Mouse (Mus musculus) cortical plate, adult 2 months (tissue): ENCODE results near the gene Ppcs. TPM values are rescaled to one million over a fixed set of nuclear protein-coding genes. Genes with fewer than 3 reads are reported as not detected.
A peak's percentile ranks its signal among the peaks of the same experiment; 100 is the strongest.

Experiments
- H3K27ac ChIP-seq: fragments of 200-500 bp; 2 replicates; pipeline ENCODE4 v1.5.1; 2012; ENCODE audit warnings: low read length, control low read depth, inconsistent platforms; ENCODE audit not compliant: insufficient read depth
- H3K4me1 ChIP-seq: fragments of 200-500 bp; 2 replicates; pipeline ENCODE4 v1.6.1; 2011; ENCODE audit warnings: low read length; ENCODE audit not compliant: control insufficient read depth, insufficient read depth
- H3K4me3 ChIP-seq: fragments of 200-500 bp; 2 replicates; pipeline ENCODE4 v1.5.1; 2011; ENCODE audit warnings: mild to moderate bottlenecking, low read length, control low read depth; ENCODE audit not compliant: insufficient read depth
- CTCF ChIP-seq: fragments of 200-500 bp; IDR thresholded peaks from 2 replicates; pipeline ENCODE4 v1.5.1; 2011; ENCODE audit warnings: mild to moderate bottlenecking, control low read depth, low read length; ENCODE audit not compliant: insufficient read depth; ENCODE audit errors: extremely low read depth
- POLR2A ChIP-seq: fragments of 200-500 bp; IDR thresholded peaks from 2 replicates; pipeline ENCODE4 v1.6.1; 2011; ENCODE audit warnings: mild to moderate bottlenecking, low read length, control low read depth; ENCODE audit not compliant: insufficient read depth; ENCODE audit errors: extremely low read depth
- polyA plus RNA-seq: library from polyadenylated mRNA; depleted of rRNA; stranded (reverse); fragments of >200 nt; gene quantifications from 2 replicates; pipeline ENCODE4 v1.2.3, GENCODE M21; 2012; rRNA removed

The Ppcs gene
- polyA plus RNA-seq = 9.6 and 10.2 TPM in 2 replicates

DNA sequence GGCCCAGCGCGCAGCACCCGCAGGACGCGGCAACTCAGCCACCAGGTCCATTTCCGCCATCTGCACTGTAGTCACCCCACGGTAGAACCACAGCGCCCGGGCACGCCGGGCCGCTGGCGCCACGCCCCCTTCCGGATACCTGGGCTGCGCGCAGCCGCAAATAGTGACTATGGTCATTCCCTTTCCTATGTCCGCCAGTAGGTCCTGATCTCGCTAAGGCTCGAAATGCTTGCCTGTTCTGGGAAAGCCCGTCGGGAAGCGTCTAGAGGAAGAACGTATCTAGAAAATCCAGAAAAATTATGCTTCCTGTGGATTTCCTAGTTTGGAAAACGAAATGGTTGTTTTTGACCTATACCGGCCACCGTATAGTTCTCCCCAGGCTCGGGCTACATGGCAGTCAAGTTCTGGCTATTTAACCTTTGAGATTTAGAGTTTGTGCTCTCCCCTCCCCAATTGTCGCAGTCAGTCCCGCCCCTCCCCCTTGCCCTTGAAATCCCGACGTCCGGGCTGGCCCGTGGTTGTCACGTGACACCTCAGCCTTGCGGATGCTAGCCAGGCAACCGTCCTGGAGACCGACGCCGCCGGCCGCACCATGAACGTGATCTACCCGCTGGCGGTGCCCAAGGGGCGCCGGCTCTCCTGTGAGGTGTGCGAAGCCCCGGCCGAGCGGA lies at the start of gene Ppcs, which contains the start of gene Zmynd12:
Gene Ppcs (minus strand): TSS at position 127 of the 671 bp plus-strand sequence.
Gene Zmynd12 (plus strand): TSS at position 521 of the 671 bp plus-strand sequence.
- TF ChIP-seq POLR2A (peak; percentile 57; the same call in 1 of the 2 replicates), CTCF (no peak)
- Histone ChIP-seq H3K4me1 (no peaks in the 10 kb centered on the region), H3K4me3 (peak within 1 kb of the TSS; percentile 51), H3K27ac (peak within 1 kb of the TSS; percentile 72)

DNA sequence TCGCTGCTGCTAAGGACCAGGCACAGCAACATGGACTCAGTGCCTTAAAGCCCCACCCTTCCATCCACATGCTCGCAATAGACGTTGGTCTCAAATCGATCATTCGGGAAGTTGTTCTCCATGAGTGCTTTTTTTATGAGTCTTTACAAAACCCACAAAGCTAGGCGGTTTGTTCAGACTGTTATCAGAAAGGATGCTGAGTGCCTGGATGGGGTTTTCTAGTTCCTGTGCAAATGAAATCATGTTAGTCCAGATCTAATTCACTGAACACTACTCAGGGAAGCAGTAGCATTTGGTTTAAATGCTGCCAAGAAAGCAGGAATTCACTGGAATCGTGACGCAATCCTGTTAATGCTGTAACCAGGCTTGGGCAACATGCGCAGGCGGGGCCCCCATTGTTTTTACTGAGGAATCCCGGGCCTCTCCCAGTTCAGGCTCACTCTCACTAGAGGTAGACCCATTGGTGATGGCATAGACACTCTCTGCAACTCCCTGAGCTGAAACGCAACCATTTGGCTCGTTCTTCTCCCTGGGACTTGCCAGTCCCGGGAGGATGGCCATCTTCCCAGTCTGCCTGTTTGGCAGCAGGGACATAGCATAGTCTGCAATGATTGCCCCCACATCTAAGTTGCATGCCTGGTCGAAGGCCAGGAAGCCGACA lies 45.6 kb upstream of the Ppcs start:
- TF ChIP-seq POLR2A (no peak), CTCF (no peak)
- H3K27ac ChIP-seq = no peak overlapping the region
- no peak overlapping the region for H3K4me3 ChIP-seq
- H3K4me1 ChIP-seq = peaks cover 6% of the 10 kb centered on the region

DNA sequence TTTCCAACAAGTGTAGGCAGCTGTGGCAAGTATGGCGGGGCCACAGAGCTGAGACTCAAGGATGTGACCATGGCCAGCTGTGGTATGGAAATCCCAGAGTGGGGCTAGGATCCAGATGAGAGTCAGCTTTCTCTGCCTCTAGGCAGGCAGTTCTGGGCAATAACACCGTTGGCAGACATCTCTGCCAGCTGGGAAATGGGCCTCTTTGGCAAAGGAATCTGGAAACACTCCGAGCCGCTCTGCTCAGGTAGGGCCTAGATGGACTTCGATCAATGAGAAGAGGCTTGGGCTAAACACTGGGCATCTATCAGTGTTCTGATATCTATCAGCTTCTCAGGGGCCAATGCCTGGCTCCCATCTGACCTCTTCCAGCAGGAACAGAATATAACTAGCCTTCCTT lies 43.6 kb upstream of the Ppcs start:
- TF ChIP-seq POLR2A (no peak), CTCF (no peak)
- peaks cover 7% of the 10 kb centered on the region for H3K4me1 ChIP-seq
- H3K27ac ChIP-seq = no peak overlapping the region
- H3K4me3 ChIP-seq = no peak overlapping the region

DNA sequence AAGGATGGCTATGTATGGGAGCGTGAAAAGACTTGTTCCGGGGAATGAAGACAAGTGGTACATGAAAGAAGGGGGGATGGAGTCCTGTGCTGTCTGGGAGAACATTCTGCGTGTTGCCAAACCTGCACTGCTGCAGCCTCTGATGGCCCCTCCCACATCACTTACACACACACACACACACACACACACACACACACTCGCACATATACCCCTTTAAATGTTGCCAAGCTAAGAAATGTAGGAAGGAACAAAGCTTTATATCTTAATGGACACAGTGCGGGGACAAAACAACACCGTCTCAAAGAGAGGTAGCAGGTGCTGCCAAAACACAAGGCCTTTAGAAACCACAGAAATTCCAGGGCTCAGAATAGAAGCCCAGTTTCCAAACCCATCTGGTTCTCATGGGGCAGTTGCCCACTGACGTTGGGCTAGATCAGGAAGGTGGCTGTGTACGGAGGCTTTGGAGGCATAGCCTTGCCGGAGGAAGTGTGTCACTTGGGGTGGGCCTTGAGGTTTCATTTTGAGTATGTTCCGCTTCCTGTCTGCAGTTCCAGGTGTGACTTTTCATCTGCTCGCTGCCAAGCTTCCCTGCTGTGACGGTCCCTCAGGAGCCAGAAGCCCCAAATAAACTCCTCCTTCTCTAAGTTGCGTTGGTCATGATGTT lies 41.7 kb upstream of the Ppcs start:
- TF ChIP-seq CTCF = no peak
- TF ChIP-seq POLR2A = no peak
- no peak overlapping the region for H3K4me3 ChIP-seq
- no peak overlapping the region for H3K27ac ChIP-seq
- peaks cover 9% of the 10 kb centered on the region for H3K4me1 ChIP-seq

DNA sequence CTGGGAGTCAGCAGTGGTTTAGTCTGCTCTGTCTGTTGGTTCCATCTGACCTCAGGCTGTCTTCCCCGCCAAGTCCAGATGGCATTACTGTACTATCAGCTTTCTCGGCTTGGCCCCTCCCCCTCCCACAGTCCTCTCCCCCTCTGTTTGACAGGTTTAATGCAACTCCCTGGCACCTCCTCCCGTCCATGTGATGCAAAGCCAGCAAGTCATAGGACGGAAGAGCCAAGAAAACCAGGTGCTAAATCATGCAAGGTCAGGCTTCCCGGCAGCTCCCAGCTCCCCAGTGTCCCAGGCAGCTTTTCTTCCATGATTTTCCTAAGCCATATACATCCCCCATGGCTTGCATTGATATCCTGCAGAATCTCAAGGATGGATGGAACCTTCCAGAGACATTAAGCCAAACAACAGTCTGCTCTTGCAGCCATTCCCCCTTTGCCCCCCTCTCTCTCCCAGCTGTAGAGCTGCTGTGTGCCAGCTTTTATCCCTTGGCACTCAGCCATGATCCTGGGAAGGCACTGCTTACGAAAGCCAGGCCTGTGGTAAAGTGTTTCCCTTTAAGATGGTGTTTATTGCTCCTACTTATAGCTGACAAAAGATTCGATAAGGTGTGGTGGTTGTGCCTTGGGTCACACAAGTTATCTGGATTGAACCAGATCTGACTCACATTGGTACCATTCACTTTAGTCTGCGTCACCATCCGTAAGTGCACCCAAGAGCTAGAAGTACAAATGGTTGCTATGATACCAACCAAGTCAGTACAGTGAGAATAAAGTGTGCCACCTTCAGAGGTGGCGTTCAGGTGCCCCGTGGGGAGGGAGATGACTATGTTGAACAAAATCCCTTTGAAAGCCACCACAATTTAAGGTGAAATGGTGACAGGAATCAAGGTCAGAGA lies 40.9 kb upstream of the Ppcs start:
- Histone ChIP-seq H3K4me1 (peaks cover 9% of the 10 kb centered on the region), H3K27ac (no peak overlapping the region; the same call in 1 of the 2 replicates), H3K4me3 (no peak overlapping the region)
- TF ChIP-seq CTCF = no peak
- no peak for TF ChIP-seq POLR2A

DNA sequence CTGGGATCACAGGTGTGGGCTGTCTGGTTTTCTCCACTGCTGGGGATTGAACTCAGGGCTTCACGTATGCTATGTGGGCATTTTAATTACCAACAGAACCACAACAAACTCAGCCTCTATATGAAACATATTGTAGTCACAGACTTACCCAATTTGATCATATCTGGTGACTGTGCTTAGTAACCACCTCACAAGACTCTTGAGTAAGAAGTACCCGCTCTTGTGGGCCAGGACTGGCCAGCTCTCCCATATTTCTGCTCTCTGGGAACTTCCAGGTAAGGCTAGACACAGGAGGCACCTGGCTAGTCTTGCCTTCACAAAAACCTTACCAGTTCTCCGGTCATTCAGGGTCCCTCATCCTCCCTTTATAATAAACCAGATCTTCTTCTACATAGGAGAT lies 40.2 kb upstream of the Ppcs start:
- no peak for TF ChIP-seq POLR2A
- no peak for TF ChIP-seq CTCF
- H3K4me1 ChIP-seq = peaks cover 9% of the 10 kb centered on the region
- no peak overlapping the region for H3K27ac ChIP-seq
- H3K4me3 ChIP-seq = no peak overlapping the region

DNA sequence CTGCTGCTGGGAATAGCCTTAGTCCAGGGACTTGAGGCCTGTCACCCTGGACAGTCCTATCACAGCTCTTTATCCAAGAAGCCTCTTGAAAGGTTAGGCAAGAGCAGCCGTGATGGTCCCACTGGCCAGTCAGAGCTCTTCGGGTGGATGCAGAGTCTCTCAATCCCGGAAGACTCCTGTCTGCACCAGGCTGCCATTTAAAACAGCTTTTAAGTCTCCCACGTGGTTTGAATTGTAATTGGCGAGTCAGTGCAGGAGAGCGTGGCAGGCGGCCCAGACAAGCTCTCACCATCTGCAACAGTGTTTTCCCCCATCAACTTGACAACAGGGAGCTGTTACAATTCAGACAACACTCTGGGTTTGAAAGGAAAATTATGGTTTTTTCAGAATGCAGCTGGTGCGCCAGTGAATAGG lies 38.5 kb upstream of the Ppcs start:
- Histone ChIP-seq H3K27ac (no peak overlapping the region), H3K4me1 (peaks cover 9% of the 10 kb centered on the region), H3K4me3 (no peak overlapping the region)
- TF ChIP-seq POLR2A = no peak
- no peak for TF ChIP-seq CTCF

DNA sequence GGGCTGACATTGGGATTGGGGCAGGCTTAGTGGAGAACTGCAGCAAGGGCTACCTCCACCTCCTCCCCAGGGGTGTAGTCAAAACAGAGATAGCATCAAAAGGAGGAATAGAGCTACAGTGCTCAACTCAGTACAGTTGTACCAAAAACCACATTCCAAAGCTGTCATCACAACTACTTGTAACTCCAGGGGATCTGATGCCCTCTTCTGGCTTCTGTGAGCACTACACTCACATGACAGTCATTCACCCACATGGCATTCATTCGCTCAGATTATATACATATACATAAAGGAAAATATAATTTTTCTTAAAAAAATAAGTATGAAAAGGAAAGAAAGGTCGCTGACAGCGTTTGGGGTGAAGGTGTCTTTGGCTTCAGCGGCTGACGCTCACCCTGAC lies 38.1 kb upstream of the Ppcs start:
- no peak overlapping the region for H3K4me3 ChIP-seq
- peaks cover 9% of the 10 kb centered on the region for H3K4me1 ChIP-seq
- TF ChIP-seq CTCF = peak; percentile 22; the same call in 1 of the 2 replicates
- no peak for TF ChIP-seq POLR2A
- no peak overlapping the region for H3K27ac ChIP-seq

DNA sequence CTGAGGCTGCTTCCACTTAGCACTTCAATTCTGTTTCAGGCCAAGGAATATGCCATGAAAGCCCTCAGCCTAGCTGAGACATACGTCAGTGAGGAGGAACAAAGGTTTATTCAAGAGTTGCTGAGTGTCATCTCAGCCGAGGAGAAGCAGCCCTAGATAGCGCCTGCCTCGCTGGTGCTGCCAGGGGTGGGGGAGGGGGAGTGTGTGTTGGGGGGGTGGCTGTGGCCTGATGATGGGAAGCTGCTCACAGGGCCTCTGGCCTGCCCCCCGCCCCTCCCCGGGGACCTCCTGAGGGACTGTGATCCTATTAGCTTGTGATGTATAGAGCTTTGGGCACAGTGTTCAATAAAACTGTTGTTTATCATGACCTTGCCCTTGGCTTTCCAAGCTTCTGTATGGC lies 31.3 kb upstream of the Ppcs start:
- TF ChIP-seq CTCF = no peak
- Histone ChIP-seq H3K4me3 (no peak overlapping the region), H3K27ac (no peak overlapping the region), H3K4me1 (no peaks in the 10 kb centered on the region)
